Mouse (Mus musculus): ENCODE data around the gene D13Ertd608e.
"Not testable (repeated sequence)": the region's sequence is repeated elsewhere in the genome, so short reads cannot be mapped to it uniquely, and the experiment has no call there.

GRCm38 (mm10) chr13:119836324-119836811, 562 bp downstream of the D13Ertd608e start:
- TF ChIP-seq CTCF (conservative IDR thresholded peaks at IDR 0.05 in 1 of 2, IDR thresholded peaks at IDR 0.05 in 1 of 2; ENCODE audit: low read depth in 2 of 2, low read length in 2 of 2) = peak in 1 of 2 experiments; percentile 47; a peak in 2 of 4 replicates
- not testable (repeated sequence) for TF ChIP-seq USF1 (IDR thresholded peaks at IDR 0.05; ENCODE audit: low read depth, low read length); MEF2A (IDR thresholded peaks at IDR 0.05; ENCODE audit: borderline replicate concordance, low read depth, low read length); HCFC1 (IDR thresholded peaks at IDR 0.05; ENCODE audit: low read depth, low read length)

All from CH12.LX (cell line).